Mouse (Mus musculus) intestine, postnatal 0 days (tissue): ENCODE measurements around the gene Mblac2. TPM values are rescaled to one million over a fixed set of nuclear protein-coding genes. Genes with fewer than 3 reads are reported as not detected.

Experiments
- ATAC-seq: fragments of 200-750 bp; cut with Nextera tagmentation; 2 replicates; pipeline ENCODE4 v1.8.0; 2017; ENCODE audit warnings: mild to moderate bottlenecking, moderate TSS enrichment, moderate library complexity
- H3K27ac ChIP-seq: fragments of 300-500 bp; sonication (generic); 2 replicates; pipeline ENCODE4 v1.5.1; 2014; ENCODE audit warnings: mild to moderate bottlenecking, low read depth, low read length, moderate library complexity
- H3K27me3 ChIP-seq: fragments of 300-500 bp; sonication (generic); replicated peaks from 2 replicates; pipeline ENCODE4 v1.6.1; 2014; ENCODE audit warnings: low read length, mixed read lengths; ENCODE audit not compliant: control insufficient read depth, insufficient read depth
- H3K36me3 ChIP-seq: fragments of 300-500 bp; sonication (generic); 2 replicates; pipeline ENCODE4 v1.6.1; 2014; ENCODE audit warnings: mild to moderate bottlenecking, moderate library complexity; ENCODE audit not compliant: control insufficient read depth, insufficient read depth
- H3K4me1 ChIP-seq: fragments of 300-500 bp; sonication (generic); replicated peaks from 2 replicates; pipeline ENCODE4 v1.6.1; 2014; ENCODE audit warnings: antibody characterized with exemption, low read length, mixed read lengths; ENCODE audit not compliant: control insufficient read depth, insufficient read depth
- H3K4me2 ChIP-seq: fragments of 300-500 bp; sonication (generic); replicated peaks from 2 replicates; pipeline ENCODE4 v1.6.1; 2014; ENCODE audit warnings: low read depth, mild to moderate bottlenecking, moderate library complexity
- H3K4me3 ChIP-seq: fragments of 300-500 bp; sonication (generic); 2 replicates; pipeline ENCODE4 v1.5.1; 2014; ENCODE audit warnings: low read depth, low read length
- H3K9ac ChIP-seq: fragments of 300-500 bp; sonication (generic); 2 replicates; pipeline ENCODE4 v1.6.1; 2014; ENCODE audit warnings: mild to moderate bottlenecking, low read depth, low read length
- H3K9me3 ChIP-seq: fragments of 300-500 bp; sonication (generic); 2 replicates; pipeline ENCODE4 v1.6.1; 2016; ENCODE audit warnings: mixed run types; ENCODE audit not compliant: control insufficient read depth
- CTCF ChIP-seq: sonication (generic); IDR thresholded peaks from 2 replicates; pipeline ENCODE4 v1.5.1; 2016; ENCODE audit warnings: low read depth, mild to moderate bottlenecking, control low read depth, antibody characterized with exemption, moderate library complexity
- WGBS: fragments of 180-500 bp; shearing (Covaris S2); extraction: QIAGEN DNeasy Blood & Tissue Kit; methylation state at CpG from one replicate; pipeline ENCODE4 v1.1.7; 2014; 5-methylcytosine and 5-hydroxymethylcytosine counted together
- polyA plus RNA-seq: library from polyadenylated mRNA; unstranded; fragments of >200 nt; fragmentation: Nextera tagmentation; extraction: Ambion mirVana; gene quantifications from 2 replicates; pipeline ENCODE4 v1.2.1, GENCODE M21; 2015

The Mblac2 gene
- polyA plus RNA-seq, 1 experiment from 2014 or later = 3.7 TPM

GRCm38 (mm10) chr13:81776217-81776616 lies 65.1 kb downstream of the Mblac2 start:
- Histone ChIP-seq H3K36me3 (no peaks in the 10 kb centered on the region), H3K9ac (no peak overlapping the region), H3K27me3 (no peaks in the 10 kb centered on the region), H3K4me2 (no peak overlapping the region), H3K4me3 (no peak overlapping the region), H3K9me3 (no peaks in the 10 kb centered on the region), H3K4me1 (no peaks in the 10 kb centered on the region), H3K27ac (no peak overlapping the region)
- TF ChIP-seq CTCF = no peak
- WGBS = 85% methylated on average over 3 of the region's 3 CpGs
- ATAC-seq = no peak

- Histone ChIP-seq H3K4me2 (peak overlapping the region; percentile 59), H3K27me3 (no peaks in the 10 kb centered on the region), H3K4me1 (peaks cover 6% of the 10 kb centered on the region; the same call in 1 of the 2 replicates), H3K4me3 (peak overlapping the region; percentile 56), H3K9ac (peak overlapping the region; percentile 76), H3K9me3 (no peaks in the 10 kb centered on the region), H3K36me3 (peaks cover 4% of the 10 kb centered on the region; the same call in 1 of the 2 replicates), H3K27ac (no peak overlapping the region; the same call in 1 of the 2 replicates)
- no peak for TF ChIP-seq CTCF
- ATAC-seq = no peak
- WGBS = 17% methylated on average over 9 of the region's 9 CpGs
Measured at GRCm38 (mm10) chr13:81782475-81782874, 71.3 kb downstream of the Mblac2 start.

DNA sequence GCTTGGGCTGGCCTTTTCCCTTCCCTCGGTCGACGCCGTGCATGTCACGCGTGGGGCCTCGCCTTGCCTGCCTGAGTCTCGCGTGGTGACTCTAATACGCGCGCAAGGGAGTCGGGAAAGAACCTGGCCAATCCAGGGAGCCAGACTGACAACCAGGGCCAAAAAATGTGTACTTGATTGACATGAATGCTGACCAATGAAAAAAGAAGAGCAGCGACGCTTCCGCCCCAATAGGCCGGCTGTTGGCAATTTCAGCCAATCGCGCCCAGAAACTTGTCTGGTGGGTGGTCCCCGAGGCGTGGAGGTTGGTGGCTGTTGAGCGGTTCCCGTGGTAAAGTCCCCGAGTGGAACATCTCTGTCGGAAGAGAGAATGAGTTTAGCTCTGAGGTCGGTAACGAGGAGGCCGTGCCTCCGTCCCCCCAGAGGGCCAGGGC lies 71.8 kb downstream of the Mblac2 start, which contains the start of gene Cetn3:
TSS of gene Cetn3 (plus strand) at position 107 of the 434 bp plus-strand sequence.
- Histone ChIP-seq H3K27ac (peak within 1 kb of the TSS; percentile 95), H3K4me3 (peak within 1 kb of the TSS; percentile 56), H3K4me1 (peaks cover 6% of the 10 kb centered on the region; the same call in 1 of the 2 replicates), H3K27me3 (no peaks in the 10 kb centered on the region), H3K9me3 (no peaks in the 10 kb centered on the region), H3K9ac (peak within 1 kb of the TSS; percentile 76), H3K36me3 (peaks cover 4% of the 10 kb centered on the region; the same call in 1 of the 2 replicates), H3K4me2 (peak within 1 kb of the TSS; percentile 59)
- TF ChIP-seq CTCF = no peak
- peak; percentile 93 for ATAC-seq
- under 1% methylated on average over 29 of the region's 29 CpGs for WGBS

GRCm38 (mm10) chr13:81783405-81784342 lies 72.5 kb downstream of the Mblac2 start:
- Histone ChIP-seq H3K9me3 (no peaks in the 10 kb centered on the region), H3K4me1 (peaks cover 6% of the 10 kb centered on the region; the same call in 1 of the 2 replicates), H3K27me3 (no peaks in the 10 kb centered on the region), H3K36me3 (peaks cover 4% of the 10 kb centered on the region; the same call in 1 of the 2 replicates), H3K9ac (peak overlapping the region; percentile 76), H3K4me2 (peak overlapping the region; percentile 59), H3K27ac (peak overlapping the region; percentile 95), H3K4me3 (peak overlapping the region; percentile 56)
- WGBS = under 1% methylated on average over 62 of the region's 62 CpGs
- TF ChIP-seq CTCF = no peak
- ATAC-seq = peak; percentile 97

- no peak for TF ChIP-seq CTCF
- WGBS = 83% methylated on average over 11 of the region's 11 CpGs
- no peak overlapping the region for H3K9ac ChIP-seq
Measured at GRCm38 (mm10) chr13:81785766-81786480, 74.8 kb downstream of the Mblac2 start.

GRCm38 (mm10) chr13:81790160-81790559 lies 79.0 kb downstream of the Mblac2 start:
- no peak for TF ChIP-seq CTCF
- peak; percentile 88 for ATAC-seq
- H3K9ac ChIP-seq = no peak overlapping the region
- H3K4me1 ChIP-seq = no peaks in the 10 kb centered on the region
- no peaks in the 10 kb centered on the region for H3K9me3 ChIP-seq
- H3K36me3 ChIP-seq = peaks cover 16% of the 10 kb centered on the region; the same call in 1 of the 2 replicates
- no peak overlapping the region for H3K4me3 ChIP-seq
- H3K4me2 ChIP-seq = no peak overlapping the region
- H3K27ac ChIP-seq = no peak overlapping the region
- H3K27me3 ChIP-seq = no peaks in the 10 kb centered on the region
- 67% methylated on average over 8 of the region's 8 CpGs for WGBS

More at GRCm38 (mm10) chr13:81785766-81786480, 74.8 kb downstream of the Mblac2 start:
- Histone ChIP-seq H3K27me3 (no peaks in the 10 kb centered on the region), H3K4me2 (no peak overlapping the region), H3K9me3 (no peaks in the 10 kb centered on the region), H3K4me1 (peaks cover 6% of the 10 kb centered on the region; the same call in 1 of the 2 replicates), H3K36me3 (peaks cover 7% of the 10 kb centered on the region; the same call in 1 of the 2 replicates), H3K4me3 (no peak overlapping the region), H3K27ac (no peak overlapping the region)
- no peak for ATAC-seq
